Mouse (Mus musculus): ENCODE results near the gene Spint4. TPM values are rescaled to one million over a fixed set of nuclear protein-coding genes. Genes with fewer than 3 reads are reported as not detected.
A peak's percentile ranks its signal among the peaks of the same experiment; 100 is the strongest.

The Spint4 gene
- polyA plus RNA-seq, 1 experiment from 2014 or later = 1.2 TPM

GRCm38 (mm10) chr2:164745843-164746479, 47.7 kb downstream of the Spint4 start, which contains the start of the genes Wfdc3 and Dnttip1:
TSS of gene Wfdc3 (minus strand) at chr2:164745931.
TSS of gene Dnttip1 (plus strand) at chr2:164745983.
- WGBS = under 1% methylated on average over 70 of the region's 70 CpGs
- ATAC-seq (ENCODE audit: low FRiP score, low TSS enrichment) = peak; percentile 88
- Histone ChIP-seq H3K36me3 (ENCODE audit: insufficient read depth, low read length) (peaks cover 22% of the 10 kb centered on the region; the same call in 1 of the 2 replicates), H3K9ac (replicated peaks; ENCODE audit: low read length) (peak within 1 kb of the TSS; percentile 96), H3K4me1 (ENCODE audit: insufficient read depth, low read length) (peaks cover 15% of the 10 kb centered on the region), H3K4me2 (replicated peaks; ENCODE audit: low read depth, low read length) (peak within 1 kb of the TSS; percentile 91), H3K4me3 (ENCODE audit: low read length) (peak within 1 kb of the TSS; percentile 91), H3K9me3 (ENCODE audit: low read length) (no peaks in the 10 kb centered on the region), H3K27ac (ENCODE audit: low read length) (peak within 1 kb of the TSS; percentile 74), H3K27me3 (ENCODE audit: insufficient read depth, low read length) (no peaks in the 10 kb centered on the region)

GRCm38 (mm10) chr2:164746693-164747092, 48.4 kb downstream of the Spint4 start:
- Histone ChIP-seq H3K4me3 (ENCODE audit: low read length) (peak overlapping the region; percentile 91), H3K9ac (replicated peaks; ENCODE audit: low read length) (peak overlapping the region; percentile 96), H3K9me3 (ENCODE audit: low read length) (no peaks in the 10 kb centered on the region), H3K4me2 (replicated peaks; ENCODE audit: low read depth, low read length) (peak overlapping the region; percentile 91), H3K27me3 (ENCODE audit: insufficient read depth, low read length) (no peaks in the 10 kb centered on the region), H3K4me1 (ENCODE audit: insufficient read depth, low read length) (peaks cover 15% of the 10 kb centered on the region), H3K36me3 (ENCODE audit: insufficient read depth, low read length) (peaks cover 26% of the 10 kb centered on the region; the same call in 1 of the 2 replicates), H3K27ac (ENCODE audit: low read length) (no peak overlapping the region)
- no peak for ATAC-seq (ENCODE audit: low FRiP score, low TSS enrichment)
- WGBS = 34% methylated on average over 8 of the region's 8 CpGs

- Histone ChIP-seq H3K4me3 (ENCODE audit: low read length) (no peak overlapping the region), H3K9ac (replicated peaks; ENCODE audit: low read length) (no peak overlapping the region), H3K4me1 (ENCODE audit: insufficient read depth, low read length) (peaks cover 15% of the 10 kb centered on the region), H3K27me3 (ENCODE audit: insufficient read depth, low read length) (no peaks in the 10 kb centered on the region), H3K36me3 (ENCODE audit: insufficient read depth, low read length) (peaks cover 34% of the 10 kb centered on the region), H3K27ac (ENCODE audit: low read length) (no peak overlapping the region), H3K9me3 (ENCODE audit: low read length) (no peaks in the 10 kb centered on the region), H3K4me2 (replicated peaks; ENCODE audit: low read depth, low read length) (no peak overlapping the region)
- WGBS = 83% methylated on average over 4 of the region's 4 CpGs
- no peak for ATAC-seq (ENCODE audit: low FRiP score, low TSS enrichment)
Observed at GRCm38 (mm10) chr2:164748191-164748590, 49.9 kb downstream of the Spint4 start.

- Histone ChIP-seq H3K9me3 (ENCODE audit: low read length) (no peaks in the 10 kb centered on the region), H3K27me3 (ENCODE audit: insufficient read depth, low read length) (no peaks in the 10 kb centered on the region), H3K4me3 (ENCODE audit: low read length) (no peak overlapping the region), H3K4me1 (ENCODE audit: insufficient read depth, low read length) (peaks cover 15% of the 10 kb centered on the region), H3K4me2 (replicated peaks; ENCODE audit: low read depth, low read length) (no peak overlapping the region), H3K27ac (ENCODE audit: low read length) (no peak overlapping the region), H3K36me3 (ENCODE audit: insufficient read depth, low read length) (peaks cover 35% of the 10 kb centered on the region), H3K9ac (replicated peaks; ENCODE audit: low read length) (no peak overlapping the region)
- ATAC-seq (ENCODE audit: low FRiP score, low TSS enrichment) = no peak
- 90% methylated on average over 6 of the region's 6 CpGs for WGBS
Observed at GRCm38 (mm10) chr2:164748991-164749390, 50.7 kb downstream of the Spint4 start.

Other genes with a start within 250 kb of the Spint4 start
- 65.9 and 67.0 TPM in 2 replicates for gene Sys1, start 241.5 kb upstream of the Spint4 start, polyA plus RNA-seq (2015; fragmentation: Nextera tagmentation; extraction: Ambion mirVana)
- gene Gm20458, start 237.5 kb upstream of the Spint4 start, polyA plus RNA-seq (2015; fragmentation: Nextera tagmentation; extraction: Ambion mirVana) = 8.1 and 14.0 TPM in 2 replicates
- gene Trp53tg5, start 224.8 kb upstream of the Spint4 start, polyA plus RNA-seq (2015; fragmentation: Nextera tagmentation; extraction: Ambion mirVana) = not detected in 2 replicates
- 12.6 and 18.2 TPM in 2 replicates for gene Dbndd2, start 212.4 kb upstream of the Spint4 start, polyA plus RNA-seq (2015; fragmentation: Nextera tagmentation; extraction: Ambion mirVana)
- 70.7 and 75.8 TPM in 2 replicates for gene Pigt, start 201.0 kb upstream of the Spint4 start, polyA plus RNA-seq (2015; fragmentation: Nextera tagmentation; extraction: Ambion mirVana)
- 399 and 441 TPM in 2 replicates for gene Wfdc2, start 136.1 kb upstream of the Spint4 start, polyA plus RNA-seq (2015; fragmentation: Nextera tagmentation; extraction: Ambion mirVana)
- gene Spint3, start 125.0 kb upstream of the Spint4 start, polyA plus RNA-seq (2015; fragmentation: Nextera tagmentation; extraction: Ambion mirVana) = not detected in 2 replicates
- not detected in 2 replicates for gene Wfdc6a, start 113.1 kb upstream of the Spint4 start, polyA plus RNA-seq (2015; fragmentation: Nextera tagmentation; extraction: Ambion mirVana)
- gene Eppin, start 104.9 kb upstream of the Spint4 start, polyA plus RNA-seq (2015; fragmentation: Nextera tagmentation; extraction: Ambion mirVana) = not detected in 2 replicates
- not detected in 2 replicates for gene Wfdc6b, start 85.0 kb upstream of the Spint4 start, polyA plus RNA-seq (2015; fragmentation: Nextera tagmentation; extraction: Ambion mirVana)
- not detected in 2 replicates for gene Wfdc8, start 84.9 kb upstream of the Spint4 start, polyA plus RNA-seq (2015; fragmentation: Nextera tagmentation; extraction: Ambion mirVana)
- gene Wfdc16, start 59.7 kb upstream of the Spint4 start, polyA plus RNA-seq (2015; fragmentation: Nextera tagmentation; extraction: Ambion mirVana) = not detected in 2 replicates
- not detected in 2 replicates for gene Wfdc10, start 42.5 kb upstream of the Spint4 start, polyA plus RNA-seq (2015; fragmentation: Nextera tagmentation; extraction: Ambion mirVana)
- gene Wfdc9, start 41.9 kb upstream of the Spint4 start, polyA plus RNA-seq (2015; fragmentation: Nextera tagmentation; extraction: Ambion mirVana) = not detected in 2 replicates
- gene Wfdc11, start 24.4 kb upstream of the Spint4 start, polyA plus RNA-seq (2015; fragmentation: Nextera tagmentation; extraction: Ambion mirVana) = not detected in 2 replicates
- 0.97 and 1.3 TPM in 2 replicates for gene Wfdc13, start 13.4 kb upstream of the Spint4 start, polyA plus RNA-seq (2015; fragmentation: Nextera tagmentation; extraction: Ambion mirVana)
- not detected in 2 replicates for gene Spint5, start 16.8 kb downstream of the Spint4 start, polyA plus RNA-seq (2015; fragmentation: Nextera tagmentation; extraction: Ambion mirVana)
- gene Wfdc3, start 47.4 kb downstream of the Spint4 start, polyA plus RNA-seq (2015; fragmentation: Nextera tagmentation; extraction: Ambion mirVana) = 1.1 and 1.2 TPM in 2 replicates
- 73.3 and 74.2 TPM in 2 replicates for gene Dnttip1, start 47.5 kb downstream of the Spint4 start, polyA plus RNA-seq (2015; fragmentation: Nextera tagmentation; extraction: Ambion mirVana)
- gene Ube2c, start 71.4 kb downstream of the Spint4 start, polyA plus RNA-seq (2015; fragmentation: Nextera tagmentation; extraction: Ambion mirVana) = 449 and 509 TPM in 2 replicates
- gene Tnnc2, start 81.5 kb downstream of the Spint4 start, polyA plus RNA-seq (2015; fragmentation: Nextera tagmentation; extraction: Ambion mirVana) = 21.0 and 22.3 TPM in 2 replicates
- gene Snx21, start 87.3 kb downstream of the Spint4 start, polyA plus RNA-seq (2015; fragmentation: Nextera tagmentation; extraction: Ambion mirVana) = 22.7 and 25.2 TPM in 2 replicates
- 27.3 and 30.8 TPM in 2 replicates for gene Acot8, start 106.4 kb downstream of the Spint4 start, polyA plus RNA-seq (2015; fragmentation: Nextera tagmentation; extraction: Ambion mirVana)
- 10.6 and 11.9 TPM in 2 replicates for gene Zswim3, start 106.6 kb downstream of the Spint4 start, polyA plus RNA-seq (2015; fragmentation: Nextera tagmentation; extraction: Ambion mirVana)
- 21.7 and 22.3 TPM in 2 replicates for gene Zswim1, start 124.2 kb downstream of the Spint4 start, polyA plus RNA-seq (2015; fragmentation: Nextera tagmentation; extraction: Ambion mirVana)
- not detected in 2 replicates for gene Spata25, start 130.0 kb downstream of the Spint4 start, polyA plus RNA-seq (2015; fragmentation: Nextera tagmentation; extraction: Ambion mirVana)
- gene Ctsa, start 134.4 kb downstream of the Spint4 start, polyA plus RNA-seq (2015; fragmentation: Nextera tagmentation; extraction: Ambion mirVana) = 206 and 211 TPM in 2 replicates
- gene Neurl2, start 135.0 kb downstream of the Spint4 start, polyA plus RNA-seq (2015; fragmentation: Nextera tagmentation; extraction: Ambion mirVana) = 8.8 and 9.0 TPM in 2 replicates
- gene Pltp, start 159.2 kb downstream of the Spint4 start, polyA plus RNA-seq (2015; fragmentation: Nextera tagmentation; extraction: Ambion mirVana) = 44.8 and 47.5 TPM in 2 replicates
- gene Pcif1, start 180.8 kb downstream of the Spint4 start, polyA plus RNA-seq (2015; fragmentation: Nextera tagmentation; extraction: Ambion mirVana) = 74.9 and 79.7 TPM in 2 replicates
- gene Zfp335, start 213.3 kb downstream of the Spint4 start, polyA plus RNA-seq (2015; fragmentation: Nextera tagmentation; extraction: Ambion mirVana) = 15.1 and 16.2 TPM in 2 replicates
- 2.5 and 3.2 TPM in 2 replicates for gene Mmp9, start 242.3 kb downstream of the Spint4 start, polyA plus RNA-seq (2015; fragmentation: Nextera tagmentation; extraction: Ambion mirVana)

All from kidney, embryonic 16.5 days (tissue).